9 mouse cellular contexts compared by ENCODE assay signal in genomic region chr1:84286682-84287111, GRCm38 (mm10).
DNase-seq lines count a peak whose midpoint lies in the region.
"Had no signal": no experiment of that assay in that cellular context is flagged by ENCODE, and none has a peak within 500 bp of the region (broad histone marks: within the 10 kb centered on the region; RNA-seq: fewer than 3 reads in every experiment).

No protein-coding gene starts in this region.

- H3K4me1 ChIP-seq in limb, embryonic 10.5 days, result peaks cover 9% of the 10 kb centered on the region

- no peak overlapping the region for H3K27ac ChIP-seq in limb, embryonic 10.5 days

- no peaks in the 10 kb centered on the region for H3K36me3 ChIP-seq in limb, embryonic 10.5 days

- whole genome bisulfite sequencing in limb, embryonic 10.5 days, result 47% methylated on average over 6 of the region's 6 CpGs

- H3K9me3 ChIP-seq in limb, embryonic 10.5 days (replicated peaks), result no peaks in the 10 kb centered on the region

- H3K27me3 ChIP-seq in limb, embryonic 10.5 days (ENCODE audit: low read depth, poor library complexity, severe bottlenecking), result peaks cover 29% of the 10 kb centered on the region

- peak; percentile 5 for DNase-seq in thymus, postnatal 14 days
- no peak for DNase-seq in thymus, postnatal 25 days
- DNase-seq in cerebellum, adult 18-20 months, result peak; percentile 75 to 80
- peak; percentile 53 to 90 for DNase-seq in frontal cortex, adult 2 months (ENCODE audit: extremely low spot score in 1 of 2, low spot score in 1 of 2)
- peak; percentile 57 for DNase-seq in kidney, adult 18-20 months
- peak; percentile 59 for DNase-seq in limb, embryonic 10.5 days (ENCODE audit: low spot score)
- DNase-seq in neural tube, embryonic 10.5 days (ENCODE audit: extremely low spot score, low spot score), result peak; percentile 60
- peak; percentile 46 to 50 for DNase-seq in urinary bladder, postnatal 36 days (ENCODE audit: low spot score in 2 of 2)

- no peak overlapping the region for H3K4me3 ChIP-seq in limb, embryonic 10.5 days
- H3K4me3 ChIP-seq: erythroblast, embryonic 14.5 days had no signal
